Mouse (Mus musculus): ENCODE data around the gene Mkrn2os. TPM values are rescaled to one million over a fixed set of nuclear protein-coding genes. Genes with fewer than 3 reads are reported as not detected.

Mkrn2os gene
- total RNA-seq, 2 experiments from 2014 or later, result not detected

Other genes with a start within 250 kb of the Mkrn2os start
- 0.30 TPM in 1 of 2 replicates, not detected in the other for gene Pparg, start 231.6 kb downstream of the Mkrn2os start, total RNA-seq (2014; fragmentation: Nextera tagmentation)
- gene Pparg, start 231.6 kb downstream of the Mkrn2os start, total RNA-seq (2017), result 0.98 and 3.4 TPM in 2 replicates
- 9.4 and 16.0 TPM in 2 replicates for gene Tsen2, start 47.9 kb downstream of the Mkrn2os start, total RNA-seq (2014; fragmentation: Nextera tagmentation)
- gene Tsen2, start 47.9 kb downstream of the Mkrn2os start, total RNA-seq (2017), result 23.1 and 24.3 TPM in 2 replicates
- 17.5 and 20.1 TPM in 2 replicates for gene Mkrn2, start 9.3 kb upstream of the Mkrn2os start, total RNA-seq (2014; fragmentation: Nextera tagmentation)
- 18.8 and 32.8 TPM in 2 replicates for gene Mkrn2, start 9.3 kb upstream of the Mkrn2os start, total RNA-seq (2017)
- 116 and 120 TPM in 2 replicates for gene Raf1, start 84.1 kb upstream of the Mkrn2os start, total RNA-seq (2014; fragmentation: Nextera tagmentation)
- gene Raf1, start 84.1 kb upstream of the Mkrn2os start, total RNA-seq (2017), result 60.2 and 65.5 TPM in 2 replicates
- 11.4 and 12.3 TPM in 2 replicates for gene Tmem40, start 169.8 kb upstream of the Mkrn2os start, total RNA-seq (2014; fragmentation: Nextera tagmentation)
- 17.4 and 25.3 TPM in 2 replicates for gene Tmem40, start 169.8 kb upstream of the Mkrn2os start, total RNA-seq (2017)
- 2.2 and 2.9 TPM in 2 replicates for gene Cand2, start 182.0 kb upstream of the Mkrn2os start, total RNA-seq (2014; fragmentation: Nextera tagmentation)
- 0.95 and 1.2 TPM in 2 replicates for gene Cand2, start 182.0 kb upstream of the Mkrn2os start, total RNA-seq (2017)
- gene Rpl32, start 216.2 kb upstream of the Mkrn2os start, total RNA-seq (2014; fragmentation: Nextera tagmentation), result 4,964 and 5,314 TPM in 2 replicates
- gene Rpl32, start 216.2 kb upstream of the Mkrn2os start, total RNA-seq (2017), result 4,316 and 4,490 TPM in 2 replicates
- not detected in 2 replicates for gene Efcab12, start 245.8 kb upstream of the Mkrn2os start, total RNA-seq (2014; fragmentation: Nextera tagmentation)
- 0.21 and 0.26 TPM in 2 replicates for gene Efcab12, start 245.8 kb upstream of the Mkrn2os start, total RNA-seq (2017)

Data from granulocyte monocyte progenitor cell, adult 5-6 weeks (primary cell).